Mouse (Mus musculus): ENCODE measurements at regions not wholly inside any gene's neighbourhood (a gene's known extent, or its start where the extent isn't known, plus 50 kb on each side); places are given as distances from the start of the nearest gene placed in this dataset.

- no peaks in the 10 kb centered on the region for H3K9me3 ChIP-seq (replicated peaks)
- H3K9ac ChIP-seq, result no peak overlapping the region
- no peaks in the 10 kb centered on the region for H3K27me3 ChIP-seq
- no peak overlapping the region for H3K27ac ChIP-seq
- H3K4me1 ChIP-seq (replicated peaks), result peaks cover 54% of the 10 kb centered on the region
- ATAC-seq (replicated peaks; ENCODE audit: insufficient number of reproducible peaks, insufficient read depth, low FRiP score, low read depth), result no peak
- peaks cover 13% of the 10 kb centered on the region; the same call in 1 of the 2 replicates for H3K36me3 ChIP-seq
- no peak overlapping the region for H3K4me2 ChIP-seq
- WGBS, result 81% methylated on average over 3 of the region's 3 CpGs
- H3K4me3 ChIP-seq, result peak overlapping the region; percentile 1; the same call in 1 of the 2 replicates
Observed at GRCm38 (mm10) chr15:85676156-85676555, 58.6 kb upstream of the Ppara start.

GRCm38 (mm10) chr15:85676871-85677270 is 57.9 kb upstream of the Ppara start:
- ATAC-seq (replicated peaks; ENCODE audit: insufficient number of reproducible peaks, insufficient read depth, low FRiP score, low read depth), result no peak
- H3K27me3 ChIP-seq, result no peaks in the 10 kb centered on the region
- 83% methylated on average over 10 of the region's 10 CpGs for WGBS

GRCm38 (mm10) chr15:85677381-85677780 is 57.4 kb upstream of the Ppara start:
- Histone ChIP-seq H3K4me3 (no peak overlapping the region), H3K9me3 (replicated peaks) (no peaks in the 10 kb centered on the region), H3K4me2 (no peak overlapping the region), H3K36me3 (peaks cover 13% of the 10 kb centered on the region; the same call in 1 of the 2 replicates), H3K4me1 (replicated peaks) (peaks cover 54% of the 10 kb centered on the region), H3K9ac (no peak overlapping the region), H3K27ac (0 out of 2 replicates have a peak overlapping the region, but pooled peaks have one; percentile 53), H3K27me3 (no peaks in the 10 kb centered on the region)
- ATAC-seq (replicated peaks; ENCODE audit: insufficient number of reproducible peaks, insufficient read depth, low FRiP score, low read depth), result no peak
- WGBS, result 83% methylated on average over 6 of the region's 6 CpGs

More at GRCm38 (mm10) chr15:85676871-85677270, 57.9 kb upstream of the Ppara start:
- Histone ChIP-seq H3K36me3 (peaks cover 13% of the 10 kb centered on the region; the same call in 1 of the 2 replicates), H3K4me3 (no peak overlapping the region), H3K9ac (no peak overlapping the region), H3K9me3 (replicated peaks) (no peaks in the 10 kb centered on the region), H3K27ac (no peak overlapping the region), H3K4me1 (replicated peaks) (peaks cover 54% of the 10 kb centered on the region), H3K4me2 (no peak overlapping the region)

GRCm38 (mm10) chr15:85677855-85678254 is 56.9 kb upstream of the Ppara start:
- WGBS, result 60% methylated on average over 10 of the region's 10 CpGs

GRCm38 (mm10) chr15:85678351-85678895 is 56.4 kb upstream of the Ppara start:
- no peak for ATAC-seq (replicated peaks; ENCODE audit: insufficient number of reproducible peaks, insufficient read depth, low FRiP score, low read depth)

More at GRCm38 (mm10) chr15:85677855-85678254, 56.9 kb upstream of the Ppara start:
- no peak overlapping the region for H3K4me3 ChIP-seq
- ATAC-seq (replicated peaks; ENCODE audit: insufficient number of reproducible peaks, insufficient read depth, low FRiP score, low read depth), result peak; percentile 55
- no peaks in the 10 kb centered on the region for H3K27me3 ChIP-seq
- no peak overlapping the region for H3K9ac ChIP-seq
- no peaks in the 10 kb centered on the region for H3K9me3 ChIP-seq (replicated peaks)
- H3K4me2 ChIP-seq, result peak overlapping the region; percentile 16; the same call in 1 of the 2 replicates
- H3K4me1 ChIP-seq (replicated peaks), result peaks cover 56% of the 10 kb centered on the region
- peaks cover 13% of the 10 kb centered on the region; the same call in 1 of the 2 replicates for H3K36me3 ChIP-seq
- H3K27ac ChIP-seq, result peak overlapping the region; percentile 53

GRCm38 (mm10) chr15:85678981-85679708 is 55.6 kb upstream of the Ppara start:
- H3K4me1 ChIP-seq (replicated peaks), result peaks cover 55% of the 10 kb centered on the region
- no peak overlapping the region for H3K9ac ChIP-seq
- peak overlapping the region; percentile 53 for H3K27ac ChIP-seq
- ATAC-seq (replicated peaks; ENCODE audit: insufficient number of reproducible peaks, insufficient read depth, low FRiP score, low read depth), result 0 out of 2 replicates have a peak, but pooled peaks have one; percentile 25
- peaks cover 21% of the 10 kb centered on the region for H3K36me3 ChIP-seq
- WGBS, result 73% methylated on average over 24 of the region's 24 CpGs
- H3K27me3 ChIP-seq, result no peaks in the 10 kb centered on the region
- H3K9me3 ChIP-seq (replicated peaks), result no peaks in the 10 kb centered on the region
- peak overlapping the region; percentile 30 for H3K4me2 ChIP-seq
- peak overlapping the region; percentile 17; the same call in 1 of the 2 replicates for H3K4me3 ChIP-seq

More at GRCm38 (mm10) chr15:85678351-85678895, 56.4 kb upstream of the Ppara start:
- H3K9ac ChIP-seq, result no peak overlapping the region
- H3K36me3 ChIP-seq, result peaks cover 16% of the 10 kb centered on the region; the same call in 1 of the 2 replicates
- no peak overlapping the region for H3K4me3 ChIP-seq
- no peaks in the 10 kb centered on the region for H3K27me3 ChIP-seq
- peaks cover 56% of the 10 kb centered on the region for H3K4me1 ChIP-seq (replicated peaks)
- H3K27ac ChIP-seq, result peak overlapping the region; percentile 53
- WGBS, result 78% methylated on average over 15 of the region's 15 CpGs
- H3K9me3 ChIP-seq (replicated peaks), result no peaks in the 10 kb centered on the region
- peak overlapping the region; percentile 16; the same call in 1 of the 2 replicates for H3K4me2 ChIP-seq

- Histone ChIP-seq H3K4me1 (replicated peaks) (peaks cover 50% of the 10 kb centered on the region), H3K27ac (peak overlapping the region; percentile 53), H3K9me3 (replicated peaks) (no peaks in the 10 kb centered on the region), H3K36me3 (peaks cover 22% of the 10 kb centered on the region), H3K4me2 (peak overlapping the region; percentile 30; the same call in 1 of the 2 replicates), H3K27me3 (no peaks in the 10 kb centered on the region), H3K9ac (peak overlapping the region; percentile 7; the same call in 1 of the 2 replicates), H3K4me3 (peak overlapping the region; percentile 17; the same call in 1 of the 2 replicates)
- WGBS, result 79% methylated on average over 10 of the region's 10 CpGs
- no peak for ATAC-seq (replicated peaks; ENCODE audit: insufficient number of reproducible peaks, insufficient read depth, low FRiP score, low read depth)
Observed at GRCm38 (mm10) chr15:85679864-85680428, 54.8 kb upstream of the Ppara start.

- no peak overlapping the region; the same call in 1 of the 2 replicates for H3K4me3 ChIP-seq
- H3K4me2 ChIP-seq, result 0 out of 2 replicates have a peak overlapping the region, but pooled peaks have one; percentile 24
- no peak for ATAC-seq (replicated peaks; ENCODE audit: insufficient number of reproducible peaks, insufficient read depth, low FRiP score, low read depth)
- H3K27me3 ChIP-seq, result no peaks in the 10 kb centered on the region
- peaks cover 22% of the 10 kb centered on the region for H3K36me3 ChIP-seq
- no peaks in the 10 kb centered on the region for H3K9me3 ChIP-seq (replicated peaks)
- WGBS, result 48% methylated on average over 13 of the region's 13 CpGs
- peaks cover 50% of the 10 kb centered on the region for H3K4me1 ChIP-seq (replicated peaks)
- H3K27ac ChIP-seq, result peak overlapping the region; percentile 42; the same call in 1 of the 2 replicates
- no peak overlapping the region; the same call in 1 of the 2 replicates for H3K9ac ChIP-seq
Observed at GRCm38 (mm10) chr15:85680460-85681224, 54.1 kb upstream of the Ppara start.

GRCm38 (mm10) chr15:85682116-85682515 is 52.7 kb upstream of the Ppara start:
- Histone ChIP-seq H3K4me3 (no peak overlapping the region), H3K4me1 (replicated peaks) (peaks cover 55% of the 10 kb centered on the region), H3K27me3 (no peaks in the 10 kb centered on the region), H3K9ac (no peak overlapping the region), H3K9me3 (replicated peaks) (no peaks in the 10 kb centered on the region), H3K27ac (no peak overlapping the region), H3K4me2 (no peak overlapping the region), H3K36me3 (peaks cover 16% of the 10 kb centered on the region)
- no peak for ATAC-seq (replicated peaks; ENCODE audit: insufficient number of reproducible peaks, insufficient read depth, low FRiP score, low read depth)
- 86% methylated on average over 12 of the region's 12 CpGs for WGBS

GRCm38 (mm10) chr15:85682780-85683179 is 52.0 kb upstream of the Ppara start:
- Histone ChIP-seq H3K27ac (no peak overlapping the region), H3K36me3 (peaks cover 16% of the 10 kb centered on the region), H3K27me3 (no peaks in the 10 kb centered on the region), H3K4me2 (no peak overlapping the region), H3K4me1 (replicated peaks) (peaks cover 53% of the 10 kb centered on the region), H3K9me3 (replicated peaks) (no peaks in the 10 kb centered on the region), H3K9ac (no peak overlapping the region), H3K4me3 (no peak overlapping the region)
- ATAC-seq (replicated peaks; ENCODE audit: insufficient number of reproducible peaks, insufficient read depth, low FRiP score, low read depth), result no peak
- 68% methylated on average over 6 of the region's 6 CpGs for WGBS
